Mouse (Mus musculus): ENCODE measurements around the gene 9130019O22Rik. TPM values are rescaled to one million over a fixed set of nuclear protein-coding genes. Genes with fewer than 3 reads are reported as not detected.

Gene 9130019O22Rik
- total RNA-seq (2014; rRNA removed) (3.2 and 4.6 TPM in 2 replicates), polyA plus RNA-seq (2015; fragmentation: Nextera tagmentation; extraction: Ambion mirVana) (0.89 and 1.3 TPM in 2 replicates)

- no peaks in the 10 kb centered on the region for H3K4me1 ChIP-seq (ENCODE audit: insufficient read depth)
- WGBS: 15% methylated on average over 38 of the region's 38 CpGs
- no peaks in the 10 kb centered on the region for H3K9me3 ChIP-seq (ENCODE audit: low read length)
- H3K9ac ChIP-seq: peak within 1 kb of the TSS; percentile 52
- H3K27me3 ChIP-seq (ENCODE audit: insufficient read depth, low read length): no peaks in the 10 kb centered on the region
- no peak within 1 kb of the TSS for H3K27ac ChIP-seq (ENCODE audit: low read depth, low read length)
- DNase-seq (peak; percentile 90), ATAC-seq (peak; percentile 95)
- H3K4me3 ChIP-seq (ENCODE audit: low read depth, low read length): peak within 1 kb of the TSS; percentile 46
- H3K36me3 ChIP-seq (ENCODE audit: insufficient read depth): peaks cover 8% of the 10 kb centered on the region; the same call in 1 of the 2 replicates
- peak within 1 kb of the TSS; percentile 77 for H3K4me2 ChIP-seq (ENCODE audit: low read depth)
- TF ChIP-seq CTCF (IDR thresholded peaks at IDR 0.05; ENCODE audit: low read depth): no peak
Measured at GRCm38 (mm10) chr7:127386641-127387392, at the start of gene 9130019O22Rik. 9130019O22Rik (minus strand) TSS chr7:127387166.

GRCm38 (mm10) chr7:127435206-127435605 is 48.2 kb upstream of the 9130019O22Rik start:
- 90% methylated on average over 4 of the region's 4 CpGs for WGBS

GRCm38 (mm10) chr7:127426354-127426753 is 39.4 kb upstream of the 9130019O22Rik start:
- Histone ChIP-seq H3K9ac (no peak overlapping the region), H3K4me3 (ENCODE audit: low read depth, low read length) (no peak overlapping the region), H3K4me1 (ENCODE audit: insufficient read depth) (peaks cover 5% of the 10 kb centered on the region), H3K27me3 (ENCODE audit: insufficient read depth, low read length) (0 out of 2 replicates have a peak, but pooled peaks cover 7% of the 10 kb centered on the region), H3K9me3 (ENCODE audit: low read length) (no peaks in the 10 kb centered on the region), H3K36me3 (ENCODE audit: insufficient read depth) (no peaks in the 10 kb centered on the region), H3K4me2 (ENCODE audit: low read depth) (no peak overlapping the region), H3K27ac (ENCODE audit: low read depth, low read length) (no peak overlapping the region)
- no peak for TF ChIP-seq CTCF (IDR thresholded peaks at IDR 0.05; ENCODE audit: low read depth)
- ATAC-seq (no peak), DNase-seq (no peak)
- 72% methylated on average over 3 of the region's 3 CpGs for WGBS

More at GRCm38 (mm10) chr7:127435206-127435605, 48.2 kb upstream of the 9130019O22Rik start:
- no peaks in the 10 kb centered on the region for H3K4me1 ChIP-seq (ENCODE audit: insufficient read depth)
- H3K27ac ChIP-seq (ENCODE audit: low read depth, low read length): no peak overlapping the region
- H3K4me3 ChIP-seq (ENCODE audit: low read depth, low read length): no peak overlapping the region
- ATAC-seq: no peak
- DNase-seq: no peak
- H3K27me3 ChIP-seq (ENCODE audit: insufficient read depth, low read length): no peaks in the 10 kb centered on the region
- no peak overlapping the region for H3K4me2 ChIP-seq (ENCODE audit: low read depth)
- H3K9ac ChIP-seq: no peak overlapping the region
- no peaks in the 10 kb centered on the region for H3K36me3 ChIP-seq (ENCODE audit: insufficient read depth)
- no peaks in the 10 kb centered on the region for H3K9me3 ChIP-seq (ENCODE audit: low read length)
- TF ChIP-seq CTCF (IDR thresholded peaks at IDR 0.05; ENCODE audit: low read depth): no peak

GRCm38 (mm10) chr7:127425911-127426310 is 38.9 kb upstream of the 9130019O22Rik start:
- Histone ChIP-seq H3K4me2 (ENCODE audit: low read depth) (no peak overlapping the region), H3K4me3 (ENCODE audit: low read depth, low read length) (no peak overlapping the region), H3K27me3 (ENCODE audit: insufficient read depth, low read length) (0 out of 2 replicates have a peak, but pooled peaks cover 7% of the 10 kb centered on the region), H3K9ac (no peak overlapping the region), H3K36me3 (ENCODE audit: insufficient read depth) (no peaks in the 10 kb centered on the region), H3K27ac (ENCODE audit: low read depth, low read length) (no peak overlapping the region), H3K9me3 (ENCODE audit: low read length) (no peaks in the 10 kb centered on the region), H3K4me1 (ENCODE audit: insufficient read depth) (peaks cover 9% of the 10 kb centered on the region)
- 87% methylated on average over 2 of the region's 2 CpGs for WGBS
- DNase-seq (no peak), ATAC-seq (no peak)
- TF ChIP-seq CTCF (IDR thresholded peaks at IDR 0.05; ENCODE audit: low read depth): no peak

GRCm38 (mm10) chr7:127425291-127425690 is 38.3 kb upstream of the 9130019O22Rik start:
- no peak for DNase-seq
- WGBS: 84% methylated on average over 3 of the region's 3 CpGs
- no peak overlapping the region for H3K4me3 ChIP-seq (ENCODE audit: low read depth, low read length)
- H3K27ac ChIP-seq (ENCODE audit: low read depth, low read length): no peak overlapping the region
- no peak for ATAC-seq
- H3K9me3 ChIP-seq (ENCODE audit: low read length): no peaks in the 10 kb centered on the region
- peaks cover 9% of the 10 kb centered on the region for H3K4me1 ChIP-seq (ENCODE audit: insufficient read depth)
- no peak overlapping the region for H3K4me2 ChIP-seq (ENCODE audit: low read depth)
- H3K9ac ChIP-seq: no peak overlapping the region
- no peaks in the 10 kb centered on the region for H3K36me3 ChIP-seq (ENCODE audit: insufficient read depth)
- 0 out of 2 replicates have a peak, but pooled peaks cover 7% of the 10 kb centered on the region for H3K27me3 ChIP-seq (ENCODE audit: insufficient read depth, low read length)
- no peak for TF ChIP-seq CTCF (IDR thresholded peaks at IDR 0.05; ENCODE audit: low read depth)

GRCm38 (mm10) chr7:127422247-127422646 is 35.3 kb upstream of the 9130019O22Rik start:
- DNase-seq (peak; percentile 71), ATAC-seq (peak; percentile 89)
- 0 out of 2 replicates have a peak, but pooled peaks cover 7% of the 10 kb centered on the region for H3K27me3 ChIP-seq (ENCODE audit: insufficient read depth, low read length)
- no peak for TF ChIP-seq CTCF (IDR thresholded peaks at IDR 0.05; ENCODE audit: low read depth)
- H3K9me3 ChIP-seq (ENCODE audit: low read length): no peaks in the 10 kb centered on the region
- peak overlapping the region; percentile 94 for H3K4me2 ChIP-seq (ENCODE audit: low read depth)
- peak overlapping the region; percentile 71 for H3K9ac ChIP-seq
- H3K36me3 ChIP-seq (ENCODE audit: insufficient read depth): peaks cover 7% of the 10 kb centered on the region; the same call in 1 of the 2 replicates
- peak overlapping the region; percentile 35; the same call in 1 of the 2 replicates for H3K27ac ChIP-seq (ENCODE audit: low read depth, low read length)
- peak overlapping the region; percentile 50 for H3K4me3 ChIP-seq (ENCODE audit: low read depth, low read length)
- H3K4me1 ChIP-seq (ENCODE audit: insufficient read depth): peaks cover 9% of the 10 kb centered on the region
- 1% methylated on average over 15 of the region's 15 CpGs for WGBS

Data from forebrain, postnatal 0 days (tissue).